In genomic region chr7:136002382-136002781, GRCm38 (mm10) we compare ENCODE assay signal across 24 mouse cellular contexts.
DNase-seq lines count a peak whose midpoint lies in the region; ATAC-seq and TF ChIP-seq lines count a peak whose summit lies in the region.
"Had no signal": no experiment of that assay in that cellular context is flagged by ENCODE, and none has a peak within 500 bp of the region (broad histone marks: within the 10 kb centered on the region; RNA-seq: fewer than 3 reads in every experiment).

No protein-coding gene starts in this region.

- H3K27ac ChIP-seq in gastrocnemius, adult 2 months = no peak overlapping the region
- peak overlapping the region; percentile 65 for H3K27ac ChIP-seq in limb, embryonic 15.5 days
- H3K27ac ChIP-seq: forebrain, embryonic 13.5 days; hindbrain, postnatal 0 days; liver, embryonic 15.5 days; midbrain, embryonic 12.5 days; neural tube, embryonic 12.5 days had no signal

- H3K4me3 ChIP-seq in gastrocnemius, adult 2 months = 0 out of 2 replicates have a peak overlapping the region, but pooled peaks have one; percentile 13
- H3K4me3 ChIP-seq in limb, embryonic 15.5 days = no peak overlapping the region
- H3K4me3 ChIP-seq: erythroblast, embryonic 14.5 days; forebrain, embryonic 13.5 days; liver, embryonic 15.5 days; midbrain, embryonic 12.5 days; neural tube, embryonic 12.5 days had no signal

- TF ChIP-seq CTCF in gastrocnemius, adult 2 months (IDR thresholded peaks at IDR 0.05) = no peak

- intact Hi-C loops in gastrocnemius, adult 2 months (cut with DNase I) = no loop called here

- H3K36me3 ChIP-seq in limb, embryonic 15.5 days = no peaks in the 10 kb centered on the region
- H3K36me3 ChIP-seq: G1E; liver, embryonic 15.5 days; midbrain, embryonic 12.5 days; neural tube, embryonic 12.5 days had no signal

- WGBS in limb, embryonic 15.5 days = 18% methylated on average over 8 of the region's 8 CpGs

- no peak for DNase-seq in gastrocnemius, adult 2 months
- DNase-seq in gastrocnemius, adult 8-10 months (ENCODE audit: low spot score in 2 of 2) = no peak
- peak; percentile 31 for DNase-seq in embryo, embryonic 11.5 days (ENCODE audit: low read depth, low spot score)
- peak; percentile 89 for DNase-seq in forelimb bud, embryonic 11.5 days (ENCODE audit: low read depth, low spot score)
- no peak for DNase-seq in frontal cortex, postnatal 36 days (ENCODE audit: low spot score in 2 of 2)
- DNase-seq in lung, postnatal 25 days (ENCODE audit: low spot score) = no peak
- no peak for DNase-seq in ovary, postnatal 10 days (ENCODE audit: low spot score)
- DNase-seq: adrenal gland, postnatal 25 days; cerebellum, adult 11 months; cerebellum, postnatal 25 days; gastrocnemius, postnatal 10 days; heart, adult 18-20 months; heart, postnatal 4 days; kidney, adult 11 months; kidney, postnatal 10 days; left cerebral cortex, postnatal 4 days had no signal

- H3K9me3 ChIP-seq in limb, embryonic 15.5 days = no peaks in the 10 kb centered on the region
- H3K9me3 ChIP-seq: forebrain, embryonic 13.5 days; liver, embryonic 15.5 days; midbrain, embryonic 12.5 days; neural tube, embryonic 12.5 days had no signal

- H3K9ac ChIP-seq in limb, embryonic 15.5 days = no peak overlapping the region
- H3K9ac ChIP-seq: forebrain, embryonic 13.5 days; liver, embryonic 15.5 days; midbrain, embryonic 12.5 days; neural tube, embryonic 12.5 days had no signal

- H3K4me1 ChIP-seq in limb, embryonic 15.5 days = peaks cover 32% of the 10 kb centered on the region
- H3K4me1 ChIP-seq: forebrain, embryonic 13.5 days; liver, embryonic 15.5 days; midbrain, embryonic 12.5 days had no signal

- peaks cover 15% of the 10 kb centered on the region; the same call in 1 of the 2 replicates for H3K27me3 ChIP-seq in limb, embryonic 15.5 days
- H3K27me3 ChIP-seq: neural tube, embryonic 12.5 days had no signal

- peak overlapping the region; percentile 10 for H3K4me2 ChIP-seq in limb, embryonic 15.5 days
- H3K4me2 ChIP-seq: forebrain, embryonic 13.5 days; liver, embryonic 15.5 days; midbrain, embryonic 12.5 days; neural tube, embryonic 12.5 days had no signal

- no peak for ATAC-seq in limb, embryonic 15.5 days (ENCODE audit: insufficient number of reproducible peaks, low FRiP score, low TSS enrichment, low read depth)
- ATAC-seq: forebrain, embryonic 13.5 days; hindbrain, postnatal 0 days had no signal

Comparison
In these comparisons a context has a peak if more than half of its experiments do, and no peak if none do; other contexts are left out.
1. DNase-seq: peak in embryo, embryonic 11.5 days (single experiment) and forelimb bud, embryonic 11.5 days (single experiment); none in gastrocnemius, adult 2 months (single experiment), gastrocnemius, adult 8-10 months (0 of 2), frontal cortex, postnatal 36 days (0 of 2), lung, postnatal 25 days (single experiment) and ovary, postnatal 10 days (single experiment).